Comparison of ENCODE assay signal across 8 mouse cellular contexts in genomic region chr1:136782261-136782660, GRCm38 (mm10).
DNase-seq lines count a peak whose midpoint lies in the region; ATAC-seq lines count a peak whose summit lies in the region.

No protein-coding gene starts in this region.

- peaks cover 4% of the 10 kb centered on the region for H3K4me1 ChIP-seq in hindbrain, embryonic 11.5 days (replicated peaks; ENCODE audit: control insufficient read depth, insufficient read depth, low read length)
- H3K4me1 ChIP-seq in limb, embryonic 15.5 days: peaks cover 13% of the 10 kb centered on the region; the same call in 1 of the 2 replicates
- peaks cover 24% of the 10 kb centered on the region for H3K4me1 ChIP-seq in neural tube, embryonic 15.5 days

- DNase-seq in kidney, adult 18-20 months: peak; percentile 21
- DNase-seq in kidney, adult 8-10 months: no peak
- DNase-seq in hindbrain, embryonic 11.5 days (ENCODE audit: low spot score): peak; percentile 57
- DNase-seq in right cerebral cortex, postnatal 25 days: no peak
- no peak for DNase-seq in thymus, postnatal 10 days (ENCODE audit: low spot score in 2 of 2)

- no peaks in the 10 kb centered on the region for H3K27me3 ChIP-seq in hindbrain, embryonic 11.5 days (ENCODE audit: control insufficient read depth, insufficient read depth, low read length)
- H3K27me3 ChIP-seq in limb, embryonic 15.5 days: no peaks in the 10 kb centered on the region
- H3K27me3 ChIP-seq in neural tube, embryonic 15.5 days (replicated peaks): peaks cover 8% of the 10 kb centered on the region

- no peaks in the 10 kb centered on the region for H3K36me3 ChIP-seq in hindbrain, embryonic 11.5 days (ENCODE audit: control insufficient read depth, insufficient read depth, low read length)
- no peaks in the 10 kb centered on the region for H3K36me3 ChIP-seq in limb, embryonic 15.5 days
- H3K36me3 ChIP-seq in neural tube, embryonic 15.5 days: no peaks in the 10 kb centered on the region

- H3K27ac ChIP-seq in hindbrain, embryonic 11.5 days (ENCODE audit: low read depth, low read length): 0 out of 2 replicates have a peak overlapping the region, but pooled peaks have one; percentile 2
- H3K27ac ChIP-seq in limb, embryonic 15.5 days: no peak overlapping the region
- no peak overlapping the region for H3K27ac ChIP-seq in neural tube, embryonic 15.5 days (replicated peaks)

- H3K9me3 ChIP-seq in hindbrain, embryonic 11.5 days (ENCODE audit: control insufficient read depth, low read length): no peaks in the 10 kb centered on the region
- H3K9me3 ChIP-seq in limb, embryonic 15.5 days: no peaks in the 10 kb centered on the region
- H3K9me3 ChIP-seq in neural tube, embryonic 15.5 days (replicated peaks): no peaks in the 10 kb centered on the region

- peak overlapping the region; percentile 19; the same call in 1 of the 2 replicates for H3K4me3 ChIP-seq in hindbrain, embryonic 11.5 days (ENCODE audit: low read depth, low read length)
- no peak overlapping the region for H3K4me3 ChIP-seq in limb, embryonic 15.5 days
- peak overlapping the region; percentile 36 for H3K4me3 ChIP-seq in neural tube, embryonic 15.5 days (replicated peaks)

- peak; percentile 68 for ATAC-seq in hindbrain, embryonic 11.5 days (ENCODE audit: low FRiP score)
- peak; percentile 30; the same call in 1 of the 2 replicates for ATAC-seq in limb, embryonic 15.5 days (ENCODE audit: insufficient number of reproducible peaks, low FRiP score, low TSS enrichment, low read depth)
- peak; percentile 45; the same call in 1 of the 2 replicates for ATAC-seq in neural tube, embryonic 15.5 days (ENCODE audit: low FRiP score)
- no peak for ATAC-seq in activated CD4-positive, CD25-positive, alpha-beta regulatory T cell, adult 4 months

- no peak overlapping the region for H3K9ac ChIP-seq in hindbrain, embryonic 11.5 days (ENCODE audit: low read depth, low read length)
- no peak overlapping the region for H3K9ac ChIP-seq in limb, embryonic 15.5 days
- no peak overlapping the region for H3K9ac ChIP-seq in neural tube, embryonic 15.5 days (replicated peaks)

- peak overlapping the region; percentile 39 for H3K4me2 ChIP-seq in hindbrain, embryonic 11.5 days (replicated peaks; ENCODE audit: low read depth, low read length)
- H3K4me2 ChIP-seq in limb, embryonic 15.5 days: no peak overlapping the region
- H3K4me2 ChIP-seq in neural tube, embryonic 15.5 days: peak overlapping the region; percentile 57

- 12% methylated on average over 10 of the region's 10 CpGs for WGBS in hindbrain, embryonic 11.5 days
- 26% methylated on average over 10 of the region's 10 CpGs for WGBS in limb, embryonic 15.5 days
- 3% methylated on average over 10 of the region's 10 CpGs for WGBS in neural tube, embryonic 15.5 days

Comparison
In these comparisons a context has a peak if more than half of its experiments do, and no peak if none do; other contexts are left out.
1. DNase-seq: peak in kidney, adult 18-20 months (single experiment) and hindbrain, embryonic 11.5 days (single experiment); none in kidney, adult 8-10 months (0 of 2), right cerebral cortex, postnatal 25 days (single experiment) and thymus, postnatal 10 days (0 of 2).